Comparison of ENCODE assay signal across 8 mouse cellular contexts in the genomic region with DNA sequence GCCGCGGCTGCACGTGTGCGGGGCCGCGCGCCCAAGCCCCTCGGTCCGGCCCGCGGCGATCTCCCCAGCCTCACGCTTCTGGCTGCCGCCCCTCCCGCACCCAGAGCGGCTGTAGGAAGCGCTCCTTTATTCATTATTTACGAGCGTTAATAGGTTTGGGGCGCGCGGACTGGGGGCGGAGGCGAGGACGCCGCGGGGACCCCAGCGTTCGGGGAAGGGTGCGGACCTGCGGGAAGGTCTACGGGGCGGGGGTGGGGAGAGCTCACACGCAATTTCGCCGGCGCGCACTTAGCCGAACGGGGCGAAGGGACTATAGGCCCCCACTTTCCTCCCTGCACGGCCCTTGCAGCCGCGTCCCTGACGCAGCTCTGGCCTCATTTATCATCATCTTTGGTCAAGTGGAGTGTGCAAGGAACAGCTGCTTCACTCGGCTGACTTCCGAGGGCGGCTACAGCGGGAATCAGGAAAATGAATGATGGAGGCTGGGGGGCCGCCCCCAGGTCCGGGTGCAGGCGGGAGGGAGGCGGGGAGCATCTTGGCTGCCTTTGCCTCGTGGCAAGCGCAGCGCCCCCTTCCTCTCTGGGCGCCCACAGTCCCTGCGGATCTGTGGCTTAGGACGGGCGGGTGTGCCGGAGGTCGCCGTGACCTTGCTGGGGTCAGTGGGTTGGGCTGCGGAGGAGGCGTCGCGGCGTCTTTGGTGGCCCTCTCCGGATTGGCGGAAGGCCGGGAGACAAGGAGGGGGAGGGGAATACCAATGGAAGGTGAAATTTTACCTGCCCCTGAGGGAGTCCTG. TPM values are rescaled to one million over a fixed set of nuclear protein-coding genes. Genes with fewer than 3 reads are reported as not detected.
DNase-seq lines count a peak whose midpoint lies in the region; ATAC-seq and TF ChIP-seq lines count a peak whose summit lies in the region.

No protein-coding gene starts in this region.

- ATAC-seq in frontal cortex, adult (ENCODE audit: low TSS enrichment) = peak; percentile 24
- ATAC-seq in hematopoietic stem cell, adult 5-6 weeks (replicated peaks in 1 of 2; ENCODE audit: insufficient read depth in 1 of 2, low FRiP score in 2 of 2, low TSS enrichment in 1 of 2, low read depth in 1 of 2, poor library complexity in 2 of 2, severe bottlenecking in 2 of 2) = peak; percentile 25 to 57
- peak; percentile 48 for ATAC-seq in lung, embryonic 14.5 days (ENCODE audit: insufficient read depth)
- peak; percentile 21; the same call in 1 of the 2 replicates for ATAC-seq in neutrophil, adult 5-6 weeks (ENCODE audit: extremely low read depth, insufficient number of reproducible peaks, low FRiP score, poor library complexity, severe bottlenecking)

- H3K4me1 ChIP-seq in ES-Bruce4 (ENCODE audit: control insufficient read depth, insufficient read depth, low read length) = peaks cover 12% of the 10 kb centered on the region
- peaks cover 57% of the 10 kb centered on the region for H3K4me1 ChIP-seq in lung, embryonic 14.5 days (ENCODE audit: insufficient read depth)

- no peaks in the 10 kb centered on the region for H3K27me3 ChIP-seq in ES-Bruce4 (ENCODE audit: control insufficient read depth, insufficient read depth, low read length, poor library complexity, severe bottlenecking)
- no peaks in the 10 kb centered on the region for H3K27me3 ChIP-seq in lung, embryonic 14.5 days (ENCODE audit: insufficient read depth, low read length)

- peak overlapping the region; percentile 97 for H3K9ac ChIP-seq in ES-Bruce4 (ENCODE audit: low read depth, poor library complexity, severe bottlenecking)
- peak overlapping the region; percentile 70 for H3K9ac ChIP-seq in lung, embryonic 14.5 days

- H3K4me2 ChIP-seq in lung, embryonic 14.5 days = peak overlapping the region; percentile 100

- peak overlapping the region; percentile 82 for H3K4me3 ChIP-seq in ES-Bruce4 (ENCODE audit: low read depth, low read length)
- H3K4me3 ChIP-seq in lung, embryonic 14.5 days (ENCODE audit: low read depth, low read length) = peak overlapping the region; percentile 66

- DNase-seq in cerebellum, adult 18-20 months = peak; percentile 83 to 84
- peak; percentile 67 to 74 for DNase-seq in layer of hippocampus, adult 8-10 months (ENCODE audit: low spot score in 2 of 2)
- DNase-seq in lung, embryonic 14.5 days = peak; percentile 78
- DNase-seq in testis, postnatal 14 days (ENCODE audit: low spot score) = peak; percentile 73

- peak; percentile 42 for TF ChIP-seq POLR2A in ES-Bruce4 (IDR thresholded peaks at IDR 0.05; ENCODE audit: insufficient read depth, low read length)

- peak; percentile 35 for TF ChIP-seq CTCF in ES-Bruce4 (IDR thresholded peaks at IDR 0.05; ENCODE audit: low read depth, low read length)
- peak; percentile 57 for TF ChIP-seq CTCF in lung, embryonic 14.5 days (IDR thresholded peaks at IDR 0.05; ENCODE audit: low read depth)

- peak; percentile 90 for TF ChIP-seq EP300 in ES-Bruce4 (IDR thresholded peaks at IDR 0.05; ENCODE audit: insufficient read depth, low read depth, low read length)

- no peaks in the 10 kb centered on the region for H3K9me3 ChIP-seq in ES-Bruce4 (replicated peaks; ENCODE audit: control insufficient read depth, insufficient read depth, low read length, poor library complexity, severe bottlenecking)
- no peaks in the 10 kb centered on the region for H3K9me3 ChIP-seq in lung, embryonic 14.5 days (ENCODE audit: low read depth, low read length)

- no peaks in the 10 kb centered on the region for H3K36me3 ChIP-seq in ES-Bruce4 (ENCODE audit: control insufficient read depth, insufficient read depth, low read length, poor library complexity, severe bottlenecking)
- peaks cover 10% of the 10 kb centered on the region; the same call in 1 of the 2 replicates for H3K36me3 ChIP-seq in lung, embryonic 14.5 days (ENCODE audit: insufficient read depth)

- WGBS in lung, embryonic 14.5 days = under 1% methylated on average over 67 of the region's 71 CpGs

- peak overlapping the region; percentile 84 for H3K27ac ChIP-seq in ES-Bruce4 (ENCODE audit: insufficient read depth, low read length)
- H3K27ac ChIP-seq in lung, embryonic 14.5 days (ENCODE audit: low read depth) = peak overlapping the region; percentile 91

RNA-seq across cellular contexts. Expression of a gene that starts 46.0 kb away (rescaled TPM):
- polyA plus RNA-seq in ES-Bruce4 (2011; ENCODE audit: insufficient read depth, insufficient read length, low read depth, missing spikeins) = 60.5 and 68.6 TPM in 2 replicates
- total RNA-seq in hematopoietic stem cell, adult 5-6 weeks (2017) = 59.3 and 63.0 TPM in 2 replicates
- total RNA-seq in layer of hippocampus, adult 8-10 months (2022) = 100 to 1,000 TPM in 2 of 4 experiments, 10 to 100 TPM in 2; 84.3 to 119 (median 101) TPM
- polyA plus RNA-seq in lung, embryonic 14.5 days (2014; fragmentation: Nextera tagmentation; extraction: Ambion mirVana) = 73.9 and 77.2 TPM in 2 replicates
- 30.3 and 32.2 TPM in 2 replicates for total RNA-seq in neutrophil, adult 5-6 weeks (2017)

Comparison
In these comparisons a context has a peak if more than half of its experiments do, and no peak if none do; other contexts are left out.
1. Peak in every context shown above with its lines: DNase-seq, ATAC-seq, H3K4me3 ChIP-seq and H3K27ac ChIP-seq.